Mouse (Mus musculus): Measurements from ENCODE around the gene Galp. TPM values are rescaled to one million over a fixed set of nuclear protein-coding genes. Genes with fewer than 3 reads are reported as not detected.

Galp gene
- total RNA-seq (2023), result not detected

GRCm38 (mm10) chr7:6196790-6197189, at the start of gene Galp:
Gene Galp, plus strand, starts transcription at chr7:6197090.

GRCm38 (mm10) chr7:6155901-6156411, 40.9 kb upstream of the Galp start, which contains the start of gene Zfp787:
Gene Zfp787, minus strand, starts transcription at chr7:6155997.

GRCm38 (mm10) chr7:6172006-6172649, 24.8 kb upstream of the Galp start, which contains the start of gene Zfp444:
Gene Zfp444, plus strand, starts transcription at chr7:6172226.

GRCm38 (mm10) chr7:6221978-6222377, 25.1 kb downstream of the Galp start, which contains the start of gene Zscan5b:
Gene Zscan5b, plus strand, starts transcription at chr7:6222278.

GRCm38 (mm10) chr7:6252410-6252809, 55.5 kb downstream of the Galp start, which contains the start of gene Epp13:
Gene Epp13, plus strand, starts transcription at chr7:6252710.

Other genes starting within 250 kb of the Galp start
- gene Vmn1r65, start 186.1 kb upstream of the Galp start, total RNA-seq (2023), result not detected
- gene Nlrp4c, start 151.9 kb upstream of the Galp start, total RNA-seq (2023), result not detected
- gene Zfp787, start 41.1 kb upstream of the Galp start, total RNA-seq (2023), result 32.9 TPM
- gene Zfp444, start 24.9 kb upstream of the Galp start, total RNA-seq (2023), result 23.6 TPM
- not detected for gene Zscan5b, start 25.2 kb downstream of the Galp start, total RNA-seq (2023)
- gene Epp13, start 55.6 kb downstream of the Galp start, total RNA-seq (2023), result not detected
- gene Zfp667, start 89.5 kb downstream of the Galp start, total RNA-seq (2023), result 2.9 TPM
- gene Zfp583, start 134.2 kb downstream of the Galp start, total RNA-seq (2023), result 2.7 TPM
- 1.1 TPM for gene Gm3854, start 146.7 kb downstream of the Galp start, total RNA-seq (2023)
- 2.5 TPM for gene Zfp78, start 166.2 kb downstream of the Galp start, total RNA-seq (2023)
- 3.5 TPM for gene Zfp28, start 186.2 kb downstream of the Galp start, total RNA-seq (2023)
- gene Smim17, start 201.6 kb downstream of the Galp start, total RNA-seq (2023), result not detected
- not detected for gene Gm20715, start 213.2 kb downstream of the Galp start, total RNA-seq (2023)
- not detected for gene Olfr1344, start 241.6 kb downstream of the Galp start, total RNA-seq (2023)

Data from CD4-positive naive resting alpha-beta T cell, adult 57 days (primary cell).